Mouse (Mus musculus) adrenal gland, adult 2 months (tissue): ENCODE measurements at regions not wholly inside any gene's neighbourhood (a gene's known extent, or its start where the extent isn't known, plus 50 kb on each side); places are given as distances from the start of the nearest gene placed in this dataset.

Source experiments
- DNase-seq: peaks from one replicate; pipeline ENCODE4 v3.0.0; 2021

- no peak for DNase-seq
Measured at GRCm38 (mm10) chr3:4971496-4971895, 779.1 kb upstream of the Gm8797 start.

DNA sequence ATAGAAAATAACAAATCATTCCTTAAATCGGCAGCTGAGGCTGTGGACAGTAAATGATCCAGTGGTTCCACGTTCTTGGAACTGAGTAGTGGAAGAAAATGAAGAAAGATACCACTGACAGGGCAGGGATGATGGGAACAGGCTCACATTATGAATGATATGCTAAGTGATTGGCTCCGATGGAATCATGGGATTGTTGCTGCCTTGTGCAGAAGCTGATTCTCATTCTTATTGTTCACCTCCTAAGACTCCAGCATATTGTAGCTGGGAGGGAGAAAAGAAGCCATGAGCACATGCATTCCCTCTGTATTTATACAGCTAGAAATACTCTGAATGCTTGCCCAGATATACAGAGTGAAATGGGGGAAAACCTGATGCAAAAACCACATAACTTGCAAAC, 777.3 kb upstream of the Gm8797 start:
- no peak for DNase-seq

GRCm38 (mm10) chr3:4973764-4974163, 776.8 kb upstream of the Gm8797 start:
- no peak for DNase-seq

GRCm38 (mm10) chr3:4974659-4975058, 775.9 kb upstream of the Gm8797 start:
- DNase-seq, result no peak

DNA sequence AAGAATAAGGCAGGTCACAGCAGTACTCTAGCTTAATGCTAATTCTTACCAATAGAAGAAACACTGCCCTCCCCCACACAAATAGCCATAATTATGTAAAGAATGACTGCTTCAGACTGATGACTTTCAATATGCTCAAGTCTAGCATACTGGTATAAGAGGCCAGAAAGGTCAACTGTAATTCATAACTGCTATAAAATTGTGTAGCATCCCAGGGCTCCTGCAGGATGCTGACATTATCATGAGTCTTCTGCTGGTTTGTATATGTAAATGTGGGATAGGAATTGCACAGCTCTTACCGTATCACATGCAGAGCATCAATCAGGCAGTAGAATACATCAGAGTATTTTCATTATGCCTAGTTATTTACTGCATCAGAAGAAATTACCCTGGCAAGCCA, 774.3 kb upstream of the Gm8797 start:
- no peak for DNase-seq

- DNase-seq, result no peak
Measured at GRCm38 (mm10) chr3:5017742-5018141, 732.9 kb upstream of the Gm8797 start.
